Mouse (Mus musculus) liver, embryonic 14.5 days (tissue): ENCODE measurements around the gene Asic1.

Experiments
- CTCF ChIP-seq: IDR thresholded peaks from 2 replicates; pipeline ENCODE4 v1.5.1; 2016; ENCODE audit warnings: antibody characterized with exemption, low read depth, control low read depth
- EP300 ChIP-seq: IDR thresholded peaks from 2 replicates; pipeline ENCODE4 v1.6.1; 2016; ENCODE audit warnings: antibody characterized with exemption, low read depth

GRCm38 (mm10) chr15:99661121-99661830 is 8.9 kb upstream of the Asic1 start:
- TF ChIP-seq CTCF (no peak), EP300 (no peak)
